Mouse (Mus musculus) G1E (cell line): ENCODE measurements at regions not wholly inside any gene's neighbourhood (a gene's known extent, or its start where the extent isn't known, plus 50 kb on each side); places are given as distances from the start of the nearest gene placed in this dataset.

Experiments used
- CTCF ChIP-seq: IDR thresholded peaks from 2 replicates; pipeline ENCODE4 v1.5.1; 2012; ENCODE audit warnings: low read depth, low read length, inconsistent platforms, mixed read lengths
- GATA1 ChIP-seq: IDR thresholded peaks from 2 replicates; pipeline ENCODE4 v1.6.1; 2012; ENCODE audit warnings: borderline replicate concordance, low read length, inconsistent platforms, mixed read lengths
- GATA2 ChIP-seq: IDR thresholded peaks from 2 replicates; pipeline ENCODE4 v1.6.1; 2012; ENCODE audit warnings: low read depth, low read length, inconsistent platforms, borderline replicate concordance
- POLR2AphosphoS5 ChIP-seq: IDR thresholded peaks from 2 replicates; pipeline ENCODE4 v1.6.1; 2012; ENCODE audit warnings: low read depth, low read length, inconsistent platforms; ENCODE audit not compliant: insufficient replicate concordance
- TAL1 ChIP-seq: conservative IDR thresholded peaks from 2 replicates; pipeline ENCODE4 v1.6.1; 2012; ENCODE audit warnings: low read depth, low read length, inconsistent platforms, mixed read lengths

GRCm38 (mm10) chr13:83738528-83738981, 234.7 kb downstream of the Mef2c start:
- TF ChIP-seq CTCF (no peak), TAL1 (no peak), GATA1 (no peak), GATA2 (no peak), POLR2AphosphoS5 (no peak)
